Mouse (Mus musculus): ENCODE results near the gene Cetn3.

Gene Cetn3

GRCm38 (mm10) chr13:81782971-81783404 is at the start of gene Cetn3:
Gene Cetn3, plus strand, starts transcription at chr13:81783077.
- CTCF ChIA-PET, result no interaction called here
- POLR2A ChIA-PET, result interaction anchor here (0.9 to 2.5 kb wide), 22 partner anchors 9 to 900 kb away, joined by 3 to 19 read pairs (median 6); partner anchors contain the start of genes Mblac2 (in 3 of the 4), Polr3g (in 3 of the 4) and Arrdc3 (in 2 of the 4)

- POLR2A ChIA-PET, result interaction anchor here in 1 of 4 experiments (1.0 to 1.1 kb wide), 2 partner anchors 26 to 80 kb away, joined by 3 read pairs; partner anchors contain the start of genes Mblac2 and Polr3g
- CTCF ChIA-PET, result interaction anchor here in 2 of 4 experiments (0.7 to 1.0 kb wide), 2 partner anchors 23 to 30 kb away, joined by 3 read pairs; no protein-coding TSS in a partner anchor
Observed at GRCm38 (mm10) chr13:81736606-81737005, 46.3 kb upstream of the Cetn3 start.

DNA sequence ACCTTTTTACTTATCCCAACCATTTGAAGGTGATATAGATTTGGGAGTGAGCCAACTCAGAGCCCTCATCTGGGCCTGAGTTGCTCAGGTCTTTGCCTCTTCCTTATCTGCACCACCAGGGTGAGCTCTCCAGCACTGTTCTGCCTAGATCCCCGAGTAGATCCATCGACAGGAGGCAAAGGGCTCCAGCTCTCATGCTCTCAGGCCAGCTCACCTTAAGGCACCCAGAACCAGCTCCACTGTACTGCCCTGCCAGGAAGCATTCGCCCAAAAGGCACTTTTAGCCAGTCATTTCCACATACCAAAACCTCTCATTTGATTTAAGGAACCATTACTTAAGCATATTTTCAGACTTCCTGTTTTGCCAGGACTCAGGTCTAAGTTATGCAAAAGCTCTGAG is 42.0 kb upstream of the Cetn3 start:
- ChIA-PET CTCF (interaction anchor here in 1 of 4 experiments (1.4 kb wide), 2 partner anchors 11 to 30 kb away, joined by 3 to 4 read pairs; partner anchors contain the start of genes Mblac2 and Polr3g), POLR2A (interaction anchor here in 3 of 4 experiments (0.6 to 0.8 kb wide), 3 partner anchors 8 to 1077 kb away, joined by 3 to 4 read pairs (median 3); no protein-coding TSS in a partner anchor)

- ChIA-PET POLR2A (interaction anchor here in 3 of 4 experiments (0.7 to 2.1 kb wide), 6 partner anchors 9 to 103 kb away, joined by 3 to 10 read pairs (median 3); partner anchors contain the start of genes Mblac2 (in 1 of the 3) and Polr3g (in 1 of the 3)), CTCF (interaction anchor here in 2 of 4 experiments (1.5 kb wide), 2 partner anchors 16 to 317 kb away, joined by 4 read pairs; no protein-coding TSS in a partner anchor)
Observed at GRCm38 (mm10) chr13:81743391-81744091, 39.3 kb upstream of the Cetn3 start.

- POLR2A ChIA-PET, result interaction anchor here in 2 of 4 experiments (0.6 to 2.1 kb wide), 4 partner anchors 10 to 124 kb away, joined by 3 to 10 read pairs (median 6); partner anchors contain the start of genes Mblac2 (in 1 of the 2) and Polr3g (in 1 of the 2)
- CTCF ChIA-PET, result interaction anchor here in 1 of 4 experiments (1.5 kb wide), 1 partner anchor 16 kb away, joined by 4 read pairs; no protein-coding TSS in a partner anchor
Observed at GRCm38 (mm10) chr13:81744092-81744396, 38.8 kb upstream of the Cetn3 start.

DNA sequence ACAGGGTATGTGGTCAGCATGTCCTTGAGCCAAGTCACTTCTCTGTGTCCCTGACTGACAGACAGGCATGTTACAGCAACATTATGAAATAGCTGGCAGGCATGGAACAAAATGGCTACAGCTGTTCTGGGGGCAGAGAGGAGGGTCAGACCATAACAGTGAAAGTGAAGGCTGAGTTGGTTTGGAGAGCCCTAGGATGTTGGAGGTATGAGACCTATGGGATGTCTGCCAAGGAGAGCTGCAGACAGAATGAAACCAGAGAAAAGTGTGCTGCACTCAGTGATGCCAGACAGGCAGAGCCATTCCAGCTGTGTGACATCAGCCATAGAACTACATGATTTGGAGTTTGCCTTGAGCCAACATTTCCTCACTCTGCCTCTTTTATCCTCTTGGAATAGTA is 28.0 kb upstream of the Cetn3 start:
- POLR2A ChIA-PET, result interaction anchor here in 2 of 4 experiments (0.8 to 1.2 kb wide), 2 partner anchors 41 to 43 kb away, joined by 3 read pairs; partner anchors contain the start of genes Mblac2 (in 1 of the 2) and Polr3g (in 1 of the 2)

DNA sequence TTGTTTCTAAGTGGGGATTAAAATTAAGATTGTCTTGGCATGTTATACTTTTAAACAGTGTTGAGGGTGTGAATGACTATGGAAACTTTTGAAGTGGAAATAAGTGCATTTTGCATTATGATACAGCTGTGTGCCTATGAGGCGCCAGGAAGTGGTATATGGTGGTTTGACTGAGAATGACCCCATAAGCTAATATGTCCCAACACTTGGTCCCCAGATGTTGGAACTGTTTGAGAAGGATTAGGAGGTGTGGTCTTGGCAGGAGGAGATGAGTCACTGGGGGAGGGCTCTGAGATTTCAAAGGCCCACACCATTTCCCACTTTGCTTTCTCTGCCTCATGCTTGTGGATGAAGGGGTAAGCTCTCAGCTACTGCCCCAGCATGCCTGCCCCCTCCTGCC is 27.6 kb upstream of the Cetn3 start:
- ChIA-PET POLR2A (interaction anchor here in 1 of 4 experiments (1.2 kb wide), 1 partner anchor 41 kb away, joined by 3 read pairs; no protein-coding TSS in a partner anchor), CTCF (interaction anchor here in 1 of 4 experiments (1.0 kb wide), 1 partner anchor 8 kb away, joined by 4 read pairs; no protein-coding TSS in a partner anchor)

More for the DNA sequence above, 28.0 kb upstream of the Cetn3 start:
- CTCF ChIA-PET, result no interaction called here

DNA sequence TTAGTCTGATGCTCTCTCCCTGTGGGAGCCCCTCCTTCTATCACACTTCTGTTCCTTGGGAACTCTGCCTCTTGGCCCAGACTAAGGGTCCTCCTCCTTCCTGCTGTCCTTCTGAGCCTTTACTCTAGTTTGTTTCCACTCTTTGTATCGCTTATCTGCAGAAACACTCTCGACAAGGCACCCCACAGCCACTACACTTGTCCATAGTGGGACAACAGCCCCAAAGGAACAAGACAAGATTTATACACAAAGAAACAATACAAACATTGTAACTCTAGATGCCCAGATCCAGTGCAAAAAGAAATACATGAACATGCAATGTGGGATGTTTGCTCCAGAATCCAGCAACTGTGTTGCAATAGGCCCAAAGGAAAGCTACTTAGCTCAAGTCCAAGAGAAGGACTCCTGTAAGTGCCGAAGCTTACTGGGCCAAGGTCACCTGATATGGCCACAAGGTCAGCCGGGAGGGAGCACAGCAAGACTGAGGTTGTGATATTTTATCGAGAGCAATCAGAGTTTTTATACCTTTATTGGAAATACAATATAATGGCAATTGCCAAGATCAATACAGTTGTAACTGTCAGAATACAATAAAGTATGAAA is 25.7 kb upstream of the Cetn3 start:
- ChIA-PET POLR2A (no interaction called here), CTCF (interaction anchor here in 1 of 4 experiments (1.1 to 4.6 kb wide), 2 partner anchors 317 to 318 kb away, joined by 3 to 32 read pairs; no protein-coding TSS in a partner anchor)

DNA sequence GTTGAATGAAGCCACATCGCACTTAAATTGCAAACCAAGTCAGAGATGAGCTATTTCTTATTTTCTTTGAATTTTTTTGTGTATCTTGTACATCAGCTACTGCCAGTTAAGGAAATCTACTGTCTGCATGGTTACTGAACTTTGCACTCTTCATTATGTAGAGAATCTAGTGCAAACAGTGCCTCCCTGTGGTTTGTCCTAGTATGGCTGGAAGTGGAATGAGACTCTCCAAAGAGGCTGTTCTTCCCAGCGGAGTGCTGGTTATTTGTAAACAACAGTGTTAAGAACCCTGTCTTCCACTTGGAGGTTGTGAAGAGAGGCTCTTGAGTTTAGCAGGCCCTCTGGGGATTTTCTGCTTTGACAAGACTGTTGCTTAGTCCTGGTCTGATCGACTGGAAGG is 22.5 kb upstream of the Cetn3 start:
- CTCF ChIA-PET, result interaction anchor here (0.5 to 4.6 kb wide), 18 partner anchors 10 to 413 kb away, joined by 3 to 32 read pairs (median 3); no protein-coding TSS in a partner anchor
- POLR2A ChIA-PET, result interaction anchor here in 2 of 4 experiments (0.9 to 2.0 kb wide), 6 partner anchors 23 to 876 kb away, joined by 3 to 6 read pairs (median 4); partner anchors contain the start of genes Cetn3 (in 1 of the 2), Mblac2 (in 1 of the 2) and Polr3g (in 1 of the 2)

- ChIA-PET POLR2A (interaction anchor here in 1 of 4 experiments (0.5 kb wide), 1 partner anchor 876 kb away, joined by 3 read pairs; no protein-coding TSS in a partner anchor), CTCF (interaction anchor here in 3 of 4 experiments (0.6 to 4.6 kb wide), 5 partner anchors 321 to 902 kb away, joined by 3 to 32 read pairs (median 4); no protein-coding TSS in a partner anchor)
Observed at GRCm38 (mm10) chr13:81761566-81762186, 21.2 kb upstream of the Cetn3 start.

DNA sequence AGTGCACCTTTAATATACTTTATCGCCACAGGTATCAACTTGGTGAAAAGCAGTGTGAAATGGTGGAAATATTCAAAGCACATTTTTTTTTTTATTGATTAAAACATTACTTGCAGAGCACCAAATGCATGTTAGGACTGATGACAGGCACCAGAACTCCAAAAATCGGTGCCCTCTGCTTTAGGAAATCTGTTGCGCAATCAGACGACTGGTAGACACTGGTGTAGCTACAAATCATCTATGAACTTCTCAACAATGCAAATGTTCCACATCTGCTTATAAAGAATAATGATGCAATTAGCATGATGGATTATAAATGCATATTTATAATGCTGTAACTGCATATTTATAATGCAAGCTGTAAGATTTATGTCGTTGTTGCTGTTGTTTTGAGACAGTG is 18.7 kb upstream of the Cetn3 start:
- CTCF ChIA-PET, result interaction anchor here in 2 of 4 experiments (0.7 to 1.7 kb wide), 2 partner anchors 337 to 340 kb away, joined by 3 to 4 read pairs; no protein-coding TSS in a partner anchor
- POLR2A ChIA-PET, result no interaction called here

DNA sequence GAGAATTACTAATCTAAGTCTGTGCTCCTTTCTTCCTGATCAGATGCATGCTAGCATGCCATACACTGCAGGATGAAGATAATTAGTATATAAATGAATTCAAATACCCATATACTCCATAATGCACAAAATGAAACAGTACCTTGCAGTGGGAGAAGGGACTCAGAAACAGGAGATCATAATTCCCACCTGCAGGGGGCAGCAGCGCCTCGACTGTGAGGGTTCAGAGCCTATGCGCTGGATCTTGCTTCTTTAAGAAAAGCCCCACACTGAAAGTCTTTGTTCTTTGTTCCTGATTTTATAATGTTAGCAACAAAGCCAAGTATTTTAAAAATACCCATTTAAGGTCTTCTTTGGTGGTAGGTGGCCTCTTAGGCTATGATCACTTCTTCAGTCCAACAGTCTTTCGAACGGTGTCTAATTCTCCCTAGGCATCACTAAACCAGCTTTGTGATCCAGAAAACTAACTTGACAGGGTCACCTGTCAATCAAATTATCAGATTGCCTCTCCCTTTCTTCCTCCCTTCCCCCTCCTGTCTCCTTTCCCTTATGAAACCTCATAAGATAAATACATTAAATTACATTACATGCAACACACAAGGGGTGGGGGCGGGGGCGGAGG is 15.7 kb upstream of the Cetn3 start:
- POLR2A ChIA-PET, result no interaction called here
- CTCF ChIA-PET, result interaction anchor here in 1 of 4 experiments (0.5 to 1.0 kb wide), 4 partner anchors 32 to 1896 kb away, joined by 3 to 6 read pairs (median 3); no protein-coding TSS in a partner anchor

GRCm38 (mm10) chr13:81776217-81776616 is 6.7 kb upstream of the Cetn3 start:
- ChIA-PET CTCF (no interaction called here), POLR2A (no interaction called here)

GRCm38 (mm10) chr13:81782475-81782874 is 402 bp upstream of the Cetn3 start:
- POLR2A ChIA-PET, result interaction anchor here in 2 of 4 experiments (1.0 to 2.5 kb wide), 8 partner anchors 9 to 900 kb away, joined by 3 to 19 read pairs (median 6); partner anchors contain the start of genes Arrdc3 (in 1 of the 2), Mblac2 (in 1 of the 2) and Polr3g (in 1 of the 2)
- CTCF ChIA-PET, result no interaction called here

- ChIA-PET CTCF (interaction anchor here in 2 of 4 experiments (0.5 to 0.8 kb wide), 3 partner anchors 24 to 188 kb away, joined by 3 to 4 read pairs (median 4); no protein-coding TSS in a partner anchor), POLR2A (interaction anchor here (0.6 to 2.5 kb wide), 39 partner anchors 8 to 1371 kb away, joined by 3 to 19 read pairs (median 4); partner anchors contain the start of genes Arrdc3 (in 3 of the 4), Mblac2 (in 3 of the 4) and Polr3g (in 3 of the 4))
Observed at GRCm38 (mm10) chr13:81783405-81784342, 797 bp downstream of the Cetn3 start.

GRCm38 (mm10) chr13:81785766-81786480 is 3.0 kb downstream of the Cetn3 start:
- ChIA-PET CTCF (no interaction called here), POLR2A (interaction anchor here in 1 of 4 experiments (1.4 kb wide), 1 partner anchor 14 kb away, joined by 6 read pairs; no protein-coding TSS in a partner anchor)

All from embryonic stem cell, embryonic (primary cell).